Mouse (Mus musculus) lung, postnatal 0 days (tissue): ENCODE measurements at regions not wholly inside any gene's neighbourhood (a gene's known extent, or its start where the extent isn't known, plus 50 kb on each side); places are given as distances from the start of the nearest gene placed in this dataset.
"Not testable (repeated sequence)": the region's sequence is repeated elsewhere in the genome, so short reads cannot be mapped to it uniquely, and the experiment has no call there.

Source experiments
- CTCF ChIP-seq: IDR thresholded peaks from 2 replicates; pipeline ENCODE4 v1.5.1; 2016; ENCODE audit warnings: antibody characterized with exemption, mild to moderate bottlenecking
- EP300 ChIP-seq: IDR thresholded peaks from 2 replicates; pipeline ENCODE4 v1.6.1; 2016; ENCODE audit warnings: antibody characterized with exemption, mild to moderate bottlenecking, control low read depth

GRCm38 (mm10) chr17:42937480-42937879 lies 61.0 kb upstream of the Cd2ap start:
- TF ChIP-seq CTCF, EP300: not testable (repeated sequence)
